Mouse (Mus musculus) liver, embryonic 11.5 days (tissue): ENCODE results near the gene Nectin1. TPM values are rescaled to one million over a fixed set of nuclear protein-coding genes. Genes with fewer than 3 reads are reported as not detected.

ENCODE experiments used
- ATAC-seq: fragments of 200-750 bp; cut with Nextera tagmentation; replicated peaks from 2 replicates; pipeline ENCODE4 v1.8.0; 2017; ENCODE audit warnings: moderate number of reproducible peaks, mild to moderate bottlenecking, moderate TSS enrichment, moderate library complexity; ENCODE audit not compliant: low FRiP score
- DNase-seq: peaks from one replicate; pipeline ENCODE4 v3.0.0-alpha.2; 2017; ENCODE audit warnings: low spot score
- H3K27ac ChIP-seq: fragments of 300-500 bp; sonication (generic); 2 replicates; pipeline ENCODE4 v1.5.1; 2014; ENCODE audit warnings: mild to moderate bottlenecking, low read depth, low read length, control low read depth
- H3K27me3 ChIP-seq: fragments of 300-500 bp; sonication (generic); replicated peaks from 2 replicates; pipeline ENCODE4 v1.6.1; 2014; ENCODE audit warnings: low read length, mixed read lengths; ENCODE audit not compliant: control insufficient read depth, insufficient read depth
- H3K36me3 ChIP-seq: fragments of 300-500 bp; sonication (generic); 2 replicates; pipeline ENCODE4 v1.6.1; 2014; ENCODE audit warnings: mild to moderate bottlenecking, low read length, moderate library complexity, mixed read lengths; ENCODE audit not compliant: control insufficient read depth, insufficient read depth
- H3K4me1 ChIP-seq: fragments of 300-500 bp; sonication (generic); replicated peaks from 2 replicates; pipeline ENCODE4 v1.6.1; 2014; ENCODE audit warnings: low read length, mixed read lengths; ENCODE audit not compliant: control insufficient read depth, insufficient read depth
- H3K4me2 ChIP-seq: fragments of 300-500 bp; sonication (generic); 2 replicates; pipeline ENCODE4 v1.6.1; 2014; ENCODE audit warnings: mild to moderate bottlenecking, control low read depth, moderate library complexity
- H3K4me3 ChIP-seq: fragments of 300-500 bp; sonication (generic); 2 replicates; pipeline ENCODE4 v1.5.1; 2014; ENCODE audit warnings: low read depth, low read length, control low read depth
- H3K9ac ChIP-seq: fragments of 300-500 bp; sonication (generic); 2 replicates; pipeline ENCODE4 v1.6.1; 2014; ENCODE audit warnings: low read depth, low read length, control low read depth
- H3K9me3 ChIP-seq: fragments of 300-500 bp; sonication (generic); 2 replicates; pipeline ENCODE4 v1.6.1; 2016; ENCODE audit warnings: low read length, inconsistent platforms, mixed read lengths; ENCODE audit not compliant: control insufficient read depth
- WGBS: fragments of 180-500 bp; shearing (Covaris S2); extraction: QIAGEN DNeasy Blood & Tissue Kit; methylation state at CpG from one replicate; pipeline ENCODE4 v1.1.7; 2014; 5-methylcytosine and 5-hydroxymethylcytosine counted together
- polyA plus RNA-seq: library from polyadenylated mRNA; unstranded; fragments of >200 nt; fragmentation: Nextera tagmentation; extraction: Ambion mirVana; gene quantifications from 2 replicates; pipeline ENCODE4 v1.2.1, GENCODE M21; 2014

Nectin1 gene
- polyA plus RNA-seq, 1 experiment from 2014 or later = 2.6 TPM

- no peaks in the 10 kb centered on the region for H3K9me3 ChIP-seq
- 3% methylated on average over 2 of the region's 3 CpGs for WGBS
- no peak overlapping the region for H3K9ac ChIP-seq
- H3K4me1 ChIP-seq = no peaks in the 10 kb centered on the region
- ATAC-seq (no peak), DNase-seq (no peak)
- no peak overlapping the region for H3K4me3 ChIP-seq
- peaks cover 29% of the 10 kb centered on the region for H3K27me3 ChIP-seq
- H3K4me2 ChIP-seq = no peak overlapping the region
- no peak overlapping the region for H3K27ac ChIP-seq
- no peaks in the 10 kb centered on the region for H3K36me3 ChIP-seq
Observed at GRCm38 (mm10) chr9:43843711-43844127, 99.9 kb downstream of the Nectin1 start.

- H3K27ac ChIP-seq = no peak overlapping the region
- H3K9ac ChIP-seq = no peak overlapping the region
- ATAC-seq (no peak), DNase-seq (no peak)
- no peaks in the 10 kb centered on the region for H3K36me3 ChIP-seq
- H3K4me3 ChIP-seq = no peak overlapping the region
- no peaks in the 10 kb centered on the region for H3K4me1 ChIP-seq
- H3K27me3 ChIP-seq = peaks cover 29% of the 10 kb centered on the region
- no peaks in the 10 kb centered on the region for H3K9me3 ChIP-seq
- 10% methylated on average over 17 of the region's 17 CpGs for WGBS
- peak overlapping the region; percentile 6; the same call in 1 of the 2 replicates for H3K4me2 ChIP-seq
Observed at GRCm38 (mm10) chr9:43845660-43846455, 102.1 kb downstream of the Nectin1 start.

- Histone ChIP-seq H3K27ac (no peak overlapping the region), H3K4me2 (no peak overlapping the region), H3K9ac (no peak overlapping the region), H3K4me1 (no peaks in the 10 kb centered on the region), H3K27me3 (peaks cover 24% of the 10 kb centered on the region), H3K4me3 (no peak overlapping the region), H3K36me3 (no peaks in the 10 kb centered on the region), H3K9me3 (no peaks in the 10 kb centered on the region)
- ATAC-seq (no peak), DNase-seq (no peak)
- WGBS = 54% methylated on average over 5 of the region's 5 CpGs
Observed at GRCm38 (mm10) chr9:43847861-43848260, 104.1 kb downstream of the Nectin1 start.

GRCm38 (mm10) chr9:43850281-43850680 lies 106.5 kb downstream of the Nectin1 start:
- H3K4me3 ChIP-seq = no peak overlapping the region
- no peaks in the 10 kb centered on the region for H3K9me3 ChIP-seq
- H3K4me1 ChIP-seq = no peaks in the 10 kb centered on the region
- 78% methylated on average over 8 of the region's 8 CpGs for WGBS
- no peak for DNase-seq
- H3K27ac ChIP-seq = no peak overlapping the region
- H3K4me2 ChIP-seq = no peak overlapping the region
- ATAC-seq = no peak
- H3K27me3 ChIP-seq = peaks cover 8% of the 10 kb centered on the region
- no peak overlapping the region for H3K9ac ChIP-seq
- no peaks in the 10 kb centered on the region for H3K36me3 ChIP-seq

GRCm38 (mm10) chr9:43851154-43851553 lies 107.4 kb downstream of the Nectin1 start:
- H3K4me3 ChIP-seq = no peak overlapping the region
- 75% methylated on average over 7 of the region's 7 CpGs for WGBS

GRCm38 (mm10) chr9:43855887-43856286 lies 112.1 kb downstream of the Nectin1 start:
- H3K9me3 ChIP-seq = no peaks in the 10 kb centered on the region
- H3K4me3 ChIP-seq = no peak overlapping the region
- WGBS = 86% methylated on average over 7 of the region's 7 CpGs
- H3K27ac ChIP-seq = no peak overlapping the region
- no peak overlapping the region for H3K9ac ChIP-seq
- H3K4me2 ChIP-seq = no peak overlapping the region
- ATAC-seq (no peak), DNase-seq (no peak)
- H3K36me3 ChIP-seq = no peaks in the 10 kb centered on the region
- peaks cover under 1% of the 10 kb centered on the region; the same call in 1 of the 2 replicates for H3K27me3 ChIP-seq
- 0 out of 2 replicates have a peak, but pooled peaks cover 4% of the 10 kb centered on the region for H3K4me1 ChIP-seq

More at GRCm38 (mm10) chr9:43851154-43851553, 107.4 kb downstream of the Nectin1 start:
- Histone ChIP-seq H3K27ac (no peak overlapping the region), H3K9me3 (no peaks in the 10 kb centered on the region), H3K27me3 (no peaks in the 10 kb centered on the region), H3K4me1 (no peaks in the 10 kb centered on the region), H3K36me3 (no peaks in the 10 kb centered on the region), H3K9ac (no peak overlapping the region), H3K4me2 (no peak overlapping the region)
- ATAC-seq = no peak
- DNase-seq = no peak
